Mouse (Mus musculus) liver, embryonic 15.5 days (tissue): ENCODE measurements at regions not wholly inside any gene's neighbourhood (a gene's known extent, or its start where the extent isn't known, plus 50 kb on each side); places are given as distances from the start of the nearest gene placed in this dataset.

Experiments used
- ATAC-seq: fragments of 200-750 bp; cut with Nextera tagmentation; 2 replicates; pipeline ENCODE4 v1.8.0; 2017; ENCODE audit warnings: moderate number of reproducible peaks, mild to moderate bottlenecking, moderate library complexity; ENCODE audit not compliant: insufficient read depth
- H3K27ac ChIP-seq: fragments of 300-500 bp; sonication (generic); replicated peaks from 2 replicates; pipeline ENCODE4 v1.5.1; 2015; ENCODE audit warnings: mild to moderate bottlenecking, inconsistent platforms
- H3K27me3 ChIP-seq: fragments of 300-500 bp; sonication (generic); 2 replicates; pipeline ENCODE4 v1.6.1; 2015; ENCODE audit warnings: mild to moderate bottlenecking, inconsistent platforms
- H3K36me3 ChIP-seq: fragments of 300-500 bp; sonication (generic); replicated peaks from 2 replicates; pipeline ENCODE4 v1.6.1; 2015; ENCODE audit warnings: moderate library complexity, mild to moderate bottlenecking, inconsistent platforms
- H3K4me1 ChIP-seq: fragments of 300-500 bp; sonication (generic); replicated peaks from 2 replicates; pipeline ENCODE4 v1.6.1; 2015; ENCODE audit warnings: inconsistent platforms
- H3K4me2 ChIP-seq: fragments of 300-500 bp; sonication (generic); 2 replicates; pipeline ENCODE4 v1.6.1; 2015; ENCODE audit warnings: moderate library complexity, mild to moderate bottlenecking, inconsistent platforms
- H3K4me3 ChIP-seq: fragments of 300-500 bp; sonication (generic); replicated peaks from 2 replicates; pipeline ENCODE4 v1.5.1; 2015; ENCODE audit warnings: mild to moderate bottlenecking, inconsistent platforms
- H3K9ac ChIP-seq: fragments of 300-500 bp; sonication (generic); 2 replicates; pipeline ENCODE4 v1.6.1; 2015; ENCODE audit warnings: moderate library complexity, mild to moderate bottlenecking, inconsistent platforms
- H3K9me3 ChIP-seq: fragments of 300-500 bp; sonication (generic); replicated peaks from 2 replicates; pipeline ENCODE4 v1.6.1; 2016; ENCODE audit warnings: inconsistent platforms
- WGBS: fragments of 180-500 bp; shearing (Covaris S2); methylation state at CpG from one replicate; pipeline ENCODE4 v1.1.7; 2015; ENCODE audit warnings: mixed read lengths; ENCODE audit not compliant: insufficient replicate concordance; 5-methylcytosine and 5-hydroxymethylcytosine counted together

GRCm38 (mm10) chr6:140169836-140170235, 128.6 kb upstream of the Plcz1 start:
- no peak for ATAC-seq
- Histone ChIP-seq H3K27me3 (no peaks in the 10 kb centered on the region), H3K27ac (no peak overlapping the region), H3K9ac (no peak overlapping the region), H3K4me1 (no peaks in the 10 kb centered on the region), H3K9me3 (no peaks in the 10 kb centered on the region), H3K4me3 (no peak overlapping the region), H3K4me2 (no peak overlapping the region), H3K36me3 (no peaks in the 10 kb centered on the region)
- WGBS, result 76% methylated on average over 3 of the region's 3 CpGs

GRCm38 (mm10) chr6:140167182-140167581, 125.9 kb upstream of the Plcz1 start:
- Histone ChIP-seq H3K9me3 (no peaks in the 10 kb centered on the region), H3K9ac (no peak overlapping the region), H3K4me2 (no peak overlapping the region), H3K27ac (no peak overlapping the region), H3K27me3 (no peaks in the 10 kb centered on the region), H3K4me1 (no peaks in the 10 kb centered on the region), H3K36me3 (no peaks in the 10 kb centered on the region), H3K4me3 (no peak overlapping the region)
- no peak for ATAC-seq
- 65% methylated on average over 4 of the region's 4 CpGs for WGBS

- 65% methylated on average over 5 of the region's 5 CpGs for WGBS
Observed at GRCm38 (mm10) chr6:140162729-140163128, 121.5 kb upstream of the Plcz1 start.

GRCm38 (mm10) chr6:140161482-140161881, 120.2 kb upstream of the Plcz1 start:
- no peak for ATAC-seq
- 56% methylated on average over 4 of the region's 4 CpGs for WGBS

More at GRCm38 (mm10) chr6:140162729-140163128, 121.5 kb upstream of the Plcz1 start:
- no peak for ATAC-seq
- H3K4me2 ChIP-seq, result no peak overlapping the region
- H3K9me3 ChIP-seq, result no peaks in the 10 kb centered on the region
- H3K27ac ChIP-seq, result no peak overlapping the region
- H3K4me1 ChIP-seq, result no peaks in the 10 kb centered on the region
- H3K36me3 ChIP-seq, result no peaks in the 10 kb centered on the region
- no peak overlapping the region for H3K9ac ChIP-seq
- no peaks in the 10 kb centered on the region for H3K27me3 ChIP-seq
- H3K4me3 ChIP-seq, result no peak overlapping the region

GRCm38 (mm10) chr6:140160946-140161345, 119.7 kb upstream of the Plcz1 start:
- Histone ChIP-seq H3K9ac (no peak overlapping the region), H3K27me3 (no peaks in the 10 kb centered on the region), H3K27ac (no peak overlapping the region), H3K4me2 (no peak overlapping the region), H3K4me1 (no peaks in the 10 kb centered on the region), H3K36me3 (no peaks in the 10 kb centered on the region), H3K4me3 (no peak overlapping the region), H3K9me3 (no peaks in the 10 kb centered on the region)
- ATAC-seq, result no peak
- 64% methylated on average over 13 of the region's 13 CpGs for WGBS

More at GRCm38 (mm10) chr6:140161482-140161881, 120.2 kb upstream of the Plcz1 start:
- no peak overlapping the region for H3K4me3 ChIP-seq
- H3K9ac ChIP-seq, result no peak overlapping the region
- H3K36me3 ChIP-seq, result no peaks in the 10 kb centered on the region
- H3K4me1 ChIP-seq, result no peaks in the 10 kb centered on the region
- no peak overlapping the region for H3K4me2 ChIP-seq
- no peak overlapping the region for H3K27ac ChIP-seq
- H3K9me3 ChIP-seq, result no peaks in the 10 kb centered on the region
- no peaks in the 10 kb centered on the region for H3K27me3 ChIP-seq

- H3K27me3 ChIP-seq, result no peaks in the 10 kb centered on the region
- H3K4me2 ChIP-seq, result no peak overlapping the region
- H3K9ac ChIP-seq, result no peak overlapping the region
- H3K4me3 ChIP-seq, result no peak overlapping the region
- no peak for ATAC-seq
- H3K36me3 ChIP-seq, result no peaks in the 10 kb centered on the region
- 73% methylated on average over 13 of the region's 13 CpGs for WGBS
- H3K27ac ChIP-seq, result no peak overlapping the region
- H3K4me1 ChIP-seq, result no peaks in the 10 kb centered on the region
- H3K9me3 ChIP-seq, result no peaks in the 10 kb centered on the region
Observed at GRCm38 (mm10) chr6:140158986-140159385, 117.7 kb upstream of the Plcz1 start.

- Histone ChIP-seq H3K36me3 (no peaks in the 10 kb centered on the region), H3K4me1 (no peaks in the 10 kb centered on the region), H3K27me3 (no peaks in the 10 kb centered on the region), H3K4me2 (no peak overlapping the region), H3K4me3 (no peak overlapping the region), H3K9ac (no peak overlapping the region), H3K9me3 (no peaks in the 10 kb centered on the region), H3K27ac (no peak overlapping the region)
- no peak for ATAC-seq
- WGBS, result 55% methylated on average over 6 of the region's 6 CpGs
Observed at GRCm38 (mm10) chr6:140157375-140157774, 116.1 kb upstream of the Plcz1 start.

GRCm38 (mm10) chr6:140152418-140153176, 111.3 kb upstream of the Plcz1 start:
- H3K9me3 ChIP-seq, result no peaks in the 10 kb centered on the region
- H3K27me3 ChIP-seq, result no peaks in the 10 kb centered on the region
- no peak overlapping the region for H3K9ac ChIP-seq
- ATAC-seq, result no peak
- H3K4me3 ChIP-seq, result no peak overlapping the region
- H3K4me1 ChIP-seq, result no peaks in the 10 kb centered on the region
- no peak overlapping the region for H3K4me2 ChIP-seq
- 56% methylated on average over 10 of the region's 10 CpGs for WGBS
- H3K27ac ChIP-seq, result no peak overlapping the region
- no peaks in the 10 kb centered on the region for H3K36me3 ChIP-seq

GRCm38 (mm10) chr6:140148628-140149245, 107.5 kb upstream of the Plcz1 start:
- H3K4me2 ChIP-seq, result no peak overlapping the region
- H3K27me3 ChIP-seq, result no peaks in the 10 kb centered on the region
- no peak overlapping the region for H3K9ac ChIP-seq
- H3K9me3 ChIP-seq, result no peaks in the 10 kb centered on the region
- no peaks in the 10 kb centered on the region for H3K4me1 ChIP-seq
- 74% methylated on average over 11 of the region's 11 CpGs for WGBS
- H3K27ac ChIP-seq, result no peak overlapping the region
- no peak overlapping the region for H3K4me3 ChIP-seq
- H3K36me3 ChIP-seq, result no peaks in the 10 kb centered on the region
- ATAC-seq, result no peak

- H3K4me2 ChIP-seq, result no peak overlapping the region
- H3K4me1 ChIP-seq, result no peaks in the 10 kb centered on the region
- H3K4me3 ChIP-seq, result no peak overlapping the region
- WGBS, result 39% methylated on average over 3 of the region's 3 CpGs
- no peak for ATAC-seq
- no peaks in the 10 kb centered on the region for H3K9me3 ChIP-seq
- H3K36me3 ChIP-seq, result no peaks in the 10 kb centered on the region
- H3K27me3 ChIP-seq, result no peaks in the 10 kb centered on the region
- H3K27ac ChIP-seq, result no peak overlapping the region
- H3K9ac ChIP-seq, result no peak overlapping the region
Observed at GRCm38 (mm10) chr6:140148138-140148537, 106.9 kb upstream of the Plcz1 start.

GRCm38 (mm10) chr6:140147711-140148110, 106.5 kb upstream of the Plcz1 start:
- Histone ChIP-seq H3K9ac (no peak overlapping the region), H3K27me3 (no peaks in the 10 kb centered on the region), H3K36me3 (no peaks in the 10 kb centered on the region), H3K4me3 (no peak overlapping the region), H3K9me3 (no peaks in the 10 kb centered on the region), H3K27ac (no peak overlapping the region), H3K4me2 (no peak overlapping the region), H3K4me1 (no peaks in the 10 kb centered on the region)
- no peak for ATAC-seq
- WGBS, result 47% methylated on average over 6 of the region's 6 CpGs
